Mouse (Mus musculus) cerebellum, adult 8-10 months (tissue): ENCODE measurements around the gene Stt3b.
A peak's percentile ranks its signal among the peaks of the same experiment; 100 is the strongest.

ENCODE experiments used
- DNase-seq: peaks from one replicate; pipeline ENCODE4 v3.0.0; 2022

Gene Stt3b

GRCm38 (mm10) chr9:115260464-115260863 is 49.8 kb downstream of the Stt3b start:
- DNase-seq: no peak

DNA sequence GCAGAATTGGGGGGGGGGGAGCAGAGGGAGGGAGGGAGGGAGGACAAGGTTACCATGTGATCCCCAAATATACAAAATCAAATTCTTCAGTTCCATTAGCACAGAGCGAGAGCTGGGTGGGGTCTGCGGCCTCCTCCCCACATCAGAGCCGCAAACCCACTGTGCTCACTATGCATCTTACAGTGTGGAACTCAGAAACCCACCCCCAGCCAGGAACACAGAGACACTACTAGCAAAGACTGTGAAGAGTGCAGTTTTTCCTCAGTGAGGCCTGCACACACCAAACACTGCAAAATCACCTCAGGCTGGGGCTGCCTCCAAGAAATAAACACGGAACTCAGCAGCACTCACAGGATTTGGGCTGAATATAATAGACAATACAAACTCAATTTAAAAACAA is 50.4 kb downstream of the Stt3b start:
- no peak for DNase-seq

DNA sequence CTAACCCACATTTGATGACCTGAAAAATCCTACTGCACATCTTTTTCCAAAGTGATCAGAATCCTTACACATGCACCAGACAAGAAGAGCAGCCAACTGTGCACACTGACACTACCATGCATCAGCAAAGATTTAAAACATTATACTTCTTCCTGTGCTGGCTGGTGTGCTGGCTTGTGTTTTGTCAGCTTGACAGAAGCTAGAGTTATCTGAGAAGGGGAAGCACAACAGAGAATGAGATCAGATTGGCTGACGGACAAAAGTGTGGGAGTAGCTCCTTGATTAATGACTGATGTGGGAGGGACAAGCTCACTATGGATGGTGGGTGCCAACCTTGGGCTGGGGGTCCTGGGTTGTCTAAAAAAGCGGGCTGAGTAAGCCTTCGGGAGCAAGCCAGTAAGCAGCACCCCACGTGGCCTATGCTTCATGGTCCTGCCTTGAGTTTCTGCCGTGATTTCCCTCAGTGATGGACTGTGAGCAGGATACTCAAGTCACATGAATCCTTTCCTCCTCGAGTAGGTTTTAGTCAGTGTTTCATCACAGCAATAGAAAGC is 52.4 kb downstream of the Stt3b start:
- DNase-seq: no peak

- DNase-seq: no peak
These were observed 61.1 kb downstream of the Stt3b start for GRCm38 (mm10) chr9:115249145-115249544.

DNA sequence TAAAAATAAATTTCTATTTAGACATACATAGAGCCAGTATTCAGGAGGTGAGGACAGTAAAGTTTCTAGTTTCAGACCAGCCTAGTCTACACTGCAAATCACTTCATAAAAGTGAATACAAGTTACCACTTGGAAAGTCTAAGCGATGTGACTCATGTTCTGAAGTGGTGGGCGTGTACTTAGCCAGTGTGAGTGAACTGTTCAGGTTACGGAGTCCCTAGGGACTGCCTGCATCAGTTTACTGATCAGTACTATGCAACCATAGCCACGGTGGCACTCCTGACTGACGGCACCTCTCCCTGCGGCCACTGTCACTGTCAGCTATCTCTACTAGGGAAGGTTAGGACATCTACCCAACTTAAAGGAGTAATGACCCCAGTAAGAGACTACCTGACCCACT is 65.1 kb downstream of the Stt3b start:
- no peak for DNase-seq

GRCm38 (mm10) chr9:115243630-115244029 is 66.6 kb downstream of the Stt3b start:
- DNase-seq: no peak

DNA sequence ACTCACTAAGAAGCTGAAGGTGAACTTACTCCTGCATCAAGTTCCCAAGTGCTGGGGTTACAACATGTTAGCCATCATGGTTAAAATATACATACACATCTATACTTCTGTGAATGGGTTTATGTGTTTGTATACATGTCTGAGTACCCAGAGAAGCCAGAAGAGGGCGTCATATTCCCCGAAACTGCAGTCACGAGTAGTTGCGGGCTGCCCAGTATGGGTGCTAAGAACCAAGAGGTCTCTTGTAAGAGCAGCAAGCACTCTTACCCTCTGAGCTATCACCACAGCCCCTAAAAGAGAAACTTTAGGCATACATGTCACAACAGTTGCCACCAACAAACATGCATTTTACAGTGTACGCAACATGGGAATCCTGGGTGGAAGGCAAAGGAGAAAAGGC is 70.4 kb downstream of the Stt3b start:
- no peak for DNase-seq

GRCm38 (mm10) chr9:115237943-115238342 is 72.3 kb downstream of the Stt3b start:
- DNase-seq: no peak

DNA sequence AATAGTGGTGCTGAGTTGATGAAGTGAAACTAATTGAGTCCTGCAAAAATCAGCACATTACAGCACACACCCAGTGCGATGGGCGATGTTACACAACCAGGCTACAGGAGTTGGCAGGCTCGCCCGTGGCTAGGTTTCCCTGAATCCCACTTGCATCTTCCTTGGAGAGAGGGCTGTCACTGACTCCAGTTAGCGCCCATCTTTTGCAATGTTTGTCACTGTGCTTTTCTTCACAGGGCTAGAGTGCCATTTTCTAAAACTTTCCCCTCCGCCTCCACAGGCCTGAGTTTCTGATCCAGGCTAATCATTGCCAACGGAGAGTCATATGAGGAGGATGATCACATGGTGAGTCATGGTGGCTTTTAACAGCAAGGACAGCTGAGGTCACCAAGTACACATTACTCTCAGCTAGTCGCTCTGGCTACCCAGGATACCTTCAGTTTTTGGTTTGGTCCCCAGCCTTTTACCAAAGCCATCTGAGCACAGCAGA is 73.8 kb downstream of the Stt3b start:
- no peak for DNase-seq

DNA sequence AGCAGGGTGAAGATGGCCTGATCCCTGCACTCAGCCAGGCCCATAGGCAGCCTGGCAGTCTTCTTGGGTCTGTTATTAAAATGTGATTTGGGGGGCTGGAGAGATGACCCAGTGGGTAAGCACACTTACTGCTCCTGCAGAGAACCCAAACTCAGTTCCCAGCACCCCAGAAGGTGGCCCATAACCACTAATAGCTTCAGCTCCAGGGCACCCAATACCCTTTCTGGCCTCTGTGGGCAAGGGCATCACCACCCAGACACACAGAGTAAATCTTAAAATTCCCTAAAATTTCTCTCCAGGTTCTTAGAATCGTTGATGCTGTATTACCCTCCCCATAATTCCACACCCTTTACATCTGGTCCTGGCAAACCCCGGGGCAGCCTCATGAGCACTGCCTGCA is 75.7 kb downstream of the Stt3b start:
- DNase-seq: no peak

- peak; percentile 10 for DNase-seq
These were observed 76.5 kb downstream of the Stt3b start for GRCm38 (mm10) chr9:115233721-115234120.

DNA sequence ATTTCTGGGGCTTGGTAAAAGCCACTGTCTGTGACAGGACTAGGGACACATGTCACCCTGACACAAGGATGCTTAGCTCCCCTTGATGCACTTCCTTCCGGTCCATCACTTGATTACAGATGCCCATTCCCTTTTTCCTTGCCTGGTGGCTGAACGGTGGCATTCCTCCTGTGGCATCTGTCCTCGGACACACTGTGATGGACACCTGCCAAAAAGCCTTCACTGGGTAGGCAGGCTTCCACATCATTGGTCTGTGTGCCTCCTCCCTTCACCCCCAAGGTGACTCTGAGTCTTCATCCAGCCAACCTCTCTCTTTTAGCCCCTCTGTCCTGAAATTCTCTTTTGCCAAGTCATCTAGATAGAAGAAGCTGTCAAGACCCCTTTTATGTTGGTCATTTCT is 78.7 kb downstream of the Stt3b start:
- no peak for DNase-seq

- DNase-seq: no peak
These were observed 80.1 kb downstream of the Stt3b start for GRCm38 (mm10) chr9:115230141-115230540.

- no peak for DNase-seq
These were observed 80.5 kb downstream of the Stt3b start for GRCm38 (mm10) chr9:115229676-115230075.

- DNase-seq: no peak
These were observed 81.1 kb downstream of the Stt3b start for GRCm38 (mm10) chr9:115229145-115229544.

DNA sequence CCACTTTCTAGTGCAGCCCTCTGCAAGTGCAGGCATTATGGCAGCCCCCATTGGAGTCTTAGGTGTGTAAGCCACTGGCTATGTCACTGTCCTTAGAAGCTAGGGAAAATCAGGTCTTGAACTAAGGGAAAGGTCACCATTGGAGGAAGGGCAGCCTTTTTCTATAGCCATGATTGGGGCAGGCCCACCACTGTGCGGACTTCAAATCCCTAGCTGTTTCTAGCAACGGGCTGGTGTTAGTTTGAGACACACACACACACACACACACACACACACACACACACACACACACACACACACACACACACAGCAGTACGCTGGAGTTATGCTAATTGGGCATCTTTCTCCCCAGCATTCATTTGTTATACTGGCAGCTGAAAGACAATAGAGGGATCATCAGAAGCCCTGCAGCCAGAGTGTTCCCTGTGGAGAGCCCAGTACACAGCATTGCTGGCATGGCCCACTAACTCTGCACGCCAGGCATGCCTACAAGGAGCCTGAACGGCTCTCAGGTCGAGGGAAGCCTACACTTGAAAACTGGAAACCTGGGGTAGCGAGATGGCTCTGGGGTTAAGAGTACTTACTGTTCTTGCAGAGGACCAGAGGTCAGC is 85.4 kb downstream of the Stt3b start:
- DNase-seq: no peak

GRCm38 (mm10) chr9:115221265-115221664 is 89.0 kb downstream of the Stt3b start:
- no peak for DNase-seq

GRCm38 (mm10) chr9:115220466-115220865 is 89.8 kb downstream of the Stt3b start:
- no peak for DNase-seq

DNA sequence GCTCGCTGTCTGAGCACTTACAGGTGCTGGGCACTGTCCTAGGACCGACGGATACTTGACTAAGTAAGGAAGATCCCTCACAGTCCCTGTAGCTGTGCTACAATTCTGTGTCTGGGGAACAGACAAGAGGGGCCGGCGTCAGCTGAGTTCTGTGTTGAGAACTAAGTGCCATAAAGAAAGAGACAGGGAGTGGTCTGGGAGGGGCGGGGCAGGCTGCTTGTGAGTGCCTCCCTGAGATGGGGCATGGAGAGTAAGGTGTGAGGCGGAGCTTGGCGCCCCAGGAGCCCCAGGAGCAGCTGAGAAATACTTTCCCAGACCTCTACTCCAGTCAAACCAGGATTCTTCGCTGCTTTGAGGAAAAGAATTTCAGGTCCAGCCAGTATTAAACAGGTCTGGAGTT is 92.2 kb downstream of the Stt3b start:
- no peak for DNase-seq

GRCm38 (mm10) chr9:115215830-115216701 is 94.2 kb downstream of the Stt3b start:
- DNase-seq: no peak

DNA sequence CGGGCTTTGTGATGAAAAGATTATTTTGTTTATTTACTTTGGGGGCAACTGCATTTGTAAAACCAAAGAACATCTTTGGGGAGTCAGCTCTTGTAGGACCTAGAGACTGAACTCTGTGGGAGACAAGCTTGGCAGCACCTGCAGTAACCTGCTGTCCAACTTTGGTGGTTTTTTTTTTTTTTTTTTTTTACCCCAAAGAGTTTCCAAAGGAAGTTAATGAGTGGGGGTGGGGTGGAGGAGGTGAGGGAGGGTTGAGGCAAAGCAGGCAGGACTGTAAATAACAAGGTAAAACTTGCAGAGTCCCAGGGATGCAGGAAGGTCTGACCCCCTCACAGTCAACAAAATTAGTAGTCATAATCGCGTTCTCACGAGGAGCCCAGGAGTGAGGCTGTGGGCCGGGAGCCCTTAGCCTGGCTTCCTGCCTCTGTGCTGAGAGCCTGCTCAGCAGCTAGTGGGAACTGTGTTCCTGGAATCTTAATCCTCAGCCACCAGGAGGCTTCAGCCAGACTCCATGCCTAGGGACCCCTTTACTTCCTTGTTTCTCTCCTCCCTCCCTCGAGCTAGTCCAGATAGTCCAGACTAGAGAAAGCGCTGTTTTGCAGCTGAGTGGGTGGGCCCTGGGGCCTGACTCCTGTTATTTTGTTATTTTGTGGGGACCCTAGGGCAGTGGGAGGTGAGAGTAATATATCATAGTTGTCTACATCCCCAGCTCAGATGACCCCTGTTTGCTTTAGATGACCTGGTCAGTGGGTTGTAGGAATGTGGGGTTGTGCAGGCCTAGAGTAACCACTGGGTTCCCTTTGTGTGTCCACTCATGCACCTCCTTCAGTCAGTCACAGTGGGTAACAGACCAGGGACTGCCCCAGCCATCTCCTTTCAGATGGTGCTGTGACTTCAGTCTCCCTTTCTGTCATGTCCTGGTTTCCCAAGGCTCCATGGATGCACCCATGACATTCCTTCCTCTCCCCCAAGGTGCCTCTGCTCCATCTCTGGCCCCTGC is 95.3 kb downstream of the Stt3b start:
- no peak for DNase-seq

- DNase-seq: no peak
These were observed 96.4 kb downstream of the Stt3b start for GRCm38 (mm10) chr9:115213755-115214264.

DNA sequence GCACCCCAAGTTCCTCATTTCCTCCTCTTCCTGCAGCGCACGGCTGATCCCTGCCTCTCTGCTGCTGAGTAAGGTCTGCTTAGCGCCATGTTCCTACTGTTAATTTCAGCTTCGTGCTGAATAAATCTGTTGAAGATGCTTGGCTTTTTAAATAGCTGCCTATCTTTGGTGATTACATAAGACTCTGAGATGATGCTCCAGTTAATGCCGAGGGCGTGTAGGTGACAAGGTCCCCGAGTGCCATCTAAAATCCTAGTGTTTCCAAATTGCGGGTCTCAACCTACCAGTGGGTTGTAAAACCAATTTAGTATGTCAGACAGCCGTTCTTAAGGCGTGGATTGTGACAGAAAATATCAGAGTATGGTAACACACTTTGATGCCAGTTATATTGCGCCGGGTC is 99.7 kb downstream of the Stt3b start:
- DNase-seq: no peak
